Mouse (Mus musculus) lung, postnatal 25 days (tissue): ENCODE data around the gene Dpagt1.
"Not testable (repeated sequence)": the region's sequence is repeated elsewhere in the genome, so short reads cannot be mapped to it uniquely, and the experiment has no call there.

ENCODE experiments used
- DNase-seq: peaks from one replicate; pipeline ENCODE4 v3.0.0; 2022; ENCODE audit warnings: low spot score

Dpagt1 gene

GRCm38 (mm10) chr9:44337436-44338169 lies 11.8 kb downstream of the Dpagt1 start:
- DNase-seq: no peak

- DNase-seq: no peak
These were observed 12.8 kb downstream of the Dpagt1 start for GRCm38 (mm10) chr9:44338574-44338973.

GRCm38 (mm10) chr9:44341487-44341886 lies 15.7 kb downstream of the Dpagt1 start:
- no peak for DNase-seq

GRCm38 (mm10) chr9:44342173-44342572 lies 16.4 kb downstream of the Dpagt1 start:
- DNase-seq: no peak

GRCm38 (mm10) chr9:44342605-44343004 lies 16.8 kb downstream of the Dpagt1 start:
- DNase-seq: no peak

GRCm38 (mm10) chr9:44343290-44343689 lies 17.5 kb downstream of the Dpagt1 start:
- DNase-seq: no peak

- DNase-seq: peak; percentile 95
These were observed 18.1 kb downstream of the Dpagt1 start, which contains the start of gene Hmbs for GRCm38 (mm10) chr9:44343781-44344421. Gene Hmbs (minus strand): TSS chr9:44344228.

GRCm38 (mm10) chr9:44345570-44346433 lies 20.0 kb downstream of the Dpagt1 start:
- no peak for DNase-seq

GRCm38 (mm10) chr9:44347166-44347565 lies 21.3 kb downstream of the Dpagt1 start:
- DNase-seq: no peak

GRCm38 (mm10) chr9:44347621-44348020 lies 21.8 kb downstream of the Dpagt1 start:
- no peak for DNase-seq

- no peak for DNase-seq
These were observed 22.7 kb downstream of the Dpagt1 start for GRCm38 (mm10) chr9:44348546-44348945.

GRCm38 (mm10) chr9:44351396-44351795 lies 25.6 kb downstream of the Dpagt1 start:
- DNase-seq: no peak

GRCm38 (mm10) chr9:44352337-44352736 lies 26.5 kb downstream of the Dpagt1 start:
- no peak for DNase-seq

GRCm38 (mm10) chr9:44353142-44353541 lies 27.3 kb downstream of the Dpagt1 start:
- DNase-seq: no peak

- peak; percentile 38 for DNase-seq
These were observed 31.4 kb downstream of the Dpagt1 start for GRCm38 (mm10) chr9:44357207-44357606.

- DNase-seq: peak; percentile 96
These were observed 35.5 kb downstream of the Dpagt1 start, which contains the start of gene Vps11 for GRCm38 (mm10) chr9:44361190-44361917. Gene Vps11 (minus strand): TSS chr9:44361670.

- DNase-seq: not testable (repeated sequence)
These were observed 36.1 kb downstream of the Dpagt1 start for GRCm38 (mm10) chr9:44361931-44362330.

- DNase-seq: no peak
These were observed 38.7 kb downstream of the Dpagt1 start for GRCm38 (mm10) chr9:44364480-44364879.

- DNase-seq: no peak
These were observed 47.6 kb downstream of the Dpagt1 start for GRCm38 (mm10) chr9:44373386-44373785.

- DNase-seq: no peak
These were observed 50.3 kb downstream of the Dpagt1 start for GRCm38 (mm10) chr9:44376141-44376540.

GRCm38 (mm10) chr9:44377335-44377734 lies 51.5 kb downstream of the Dpagt1 start:
- not testable (repeated sequence) for DNase-seq
